Mouse (Mus musculus): Measurements from ENCODE around the gene Gsap. TPM values are rescaled to one million over a fixed set of nuclear protein-coding genes. Genes with fewer than 3 reads are reported as not detected.

The Gsap gene
- polyA plus RNA-seq, 1 experiment from 2014 or later, result 0.73 TPM

Other genes with a start within 250 kb of the Gsap start
- 5.1 and 5.2 TPM in 2 replicates for gene Rsbn1l, start 229.9 kb upstream of the Gsap start, polyA plus RNA-seq (2016; fragmentation: Nextera tagmentation; extraction: Ambion mirVana)
- gene Ptpn12, start 130.3 kb upstream of the Gsap start, polyA plus RNA-seq (2016; fragmentation: Nextera tagmentation; extraction: Ambion mirVana), result 13.7 and 19.9 TPM in 2 replicates
- 14.0 and 26.0 TPM in 2 replicates for gene Fgl2, start 186.4 kb downstream of the Gsap start, polyA plus RNA-seq (2016; fragmentation: Nextera tagmentation; extraction: Ambion mirVana)
- 1.3 and 2.2 TPM in 2 replicates for gene Ccdc146, start 238.4 kb downstream of the Gsap start, polyA plus RNA-seq (2016; fragmentation: Nextera tagmentation; extraction: Ambion mirVana)
- 8.6 and 10.3 TPM in 2 replicates for gene Fam185a, start 238.7 kb downstream of the Gsap start, polyA plus RNA-seq (2016; fragmentation: Nextera tagmentation; extraction: Ambion mirVana)

All from heart, embryonic 10.5 days (tissue).